Mouse (Mus musculus): ENCODE measurements around the gene Surf2.
A peak's percentile ranks its signal among the peaks of the same experiment; 100 is the strongest.
"Not testable (repeated sequence)": the region's sequence is repeated elsewhere in the genome, so short reads cannot be mapped to it uniquely, and the experiment has no call there.

Surf2 gene

GRCm38 (mm10) chr2:26915927-26916728 lies at the start of gene Surf2, which contains the start of gene Surf1:
Gene Surf2, plus strand, starts transcription at chr2:26916367.
Gene Surf1, minus strand, starts transcription at chr2:26916530.
- DNase-seq (ENCODE audit: low spot score), result peak; percentile 35

- DNase-seq (ENCODE audit: low spot score), result no peak
Observed at GRCm38 (mm10) chr2:26870666-26871065, 45.5 kb upstream of the Surf2 start.

GRCm38 (mm10) chr2:26878571-26878970 lies 37.6 kb upstream of the Surf2 start:
- no peak for DNase-seq (ENCODE audit: low spot score)

- DNase-seq (ENCODE audit: low spot score), result not testable (repeated sequence)
Observed at GRCm38 (mm10) chr2:26885541-26885940, 30.6 kb upstream of the Surf2 start.

- not testable (repeated sequence) for DNase-seq (ENCODE audit: low spot score)
Observed at GRCm38 (mm10) chr2:26886170-26886569, 30.0 kb upstream of the Surf2 start.

GRCm38 (mm10) chr2:26895898-26896297 lies 20.3 kb upstream of the Surf2 start:
- DNase-seq (ENCODE audit: low spot score), result no peak

GRCm38 (mm10) chr2:26900731-26901130 lies 15.4 kb upstream of the Surf2 start:
- no peak for DNase-seq (ENCODE audit: low spot score)

GRCm38 (mm10) chr2:26901834-26902400 lies 14.2 kb upstream of the Surf2 start:
- no peak for DNase-seq (ENCODE audit: low spot score)

GRCm38 (mm10) chr2:26902467-26903220 lies 13.5 kb upstream of the Surf2 start, which contains the start of gene Surf6:
Gene Surf6, minus strand, starts transcription at chr2:26902879.
- DNase-seq (ENCODE audit: low spot score), result peak; percentile 70

GRCm38 (mm10) chr2:26903311-26903710 lies 12.9 kb upstream of the Surf2 start:
- no peak for DNase-seq (ENCODE audit: low spot score)

GRCm38 (mm10) chr2:26905936-26906335 lies 10.2 kb upstream of the Surf2 start:
- peak; percentile 5 for DNase-seq (ENCODE audit: low spot score)

GRCm38 (mm10) chr2:26906431-26906830 lies 9.7 kb upstream of the Surf2 start:
- DNase-seq (ENCODE audit: low spot score), result peak; percentile 6

- peak; percentile 13 for DNase-seq (ENCODE audit: low spot score)
Observed at GRCm38 (mm10) chr2:26907109-26907508, 9.1 kb upstream of the Surf2 start.

- no peak for DNase-seq (ENCODE audit: low spot score)
Observed at GRCm38 (mm10) chr2:26908710-26909386, 7.3 kb upstream of the Surf2 start.

- DNase-seq (ENCODE audit: low spot score), result no peak
Observed at GRCm38 (mm10) chr2:26909387-26909784, 6.8 kb upstream of the Surf2 start.

- peak; percentile 99 for DNase-seq (ENCODE audit: low spot score)
Observed at GRCm38 (mm10) chr2:26910124-26910993, 5.8 kb upstream of the Surf2 start, which contains the start of the genes Med22 and Rpl7a. Gene Med22, minus strand, starts transcription at chr2:26910677. Gene Rpl7a, plus strand, starts transcription at chr2:26910764.

- DNase-seq (ENCODE audit: low spot score), result no peak
Observed at GRCm38 (mm10) chr2:26910994-26911765, 5.0 kb upstream of the Surf2 start.

- DNase-seq (ENCODE audit: low spot score), result no peak
Observed at GRCm38 (mm10) chr2:26912253-26912770, 3.9 kb upstream of the Surf2 start.

GRCm38 (mm10) chr2:26913416-26914147 lies 2.6 kb upstream of the Surf2 start:
- DNase-seq (ENCODE audit: low spot score), result no peak
